Mouse (Mus musculus): ENCODE measurements around the gene Vwa2.

GRCm38 (mm10) chr19:56830163-56830562 lies 43.9 kb upstream of the Vwa2 start:
- TF ChIP-seq POLR2A (IDR thresholded peaks at IDR 0.05; ENCODE audit: borderline replicate concordance, insufficient read depth, low read length), result no peak
- no peak for TF ChIP-seq CTCF (IDR thresholded peaks at IDR 0.05; ENCODE audit: borderline replicate concordance, insufficient read depth, low read depth, low read length)
